Mouse (Mus musculus) liver, embryonic 13.5 days (tissue): ENCODE measurements around the gene Btnl10. TPM values are rescaled to one million over a fixed set of nuclear protein-coding genes. Genes with fewer than 3 reads are reported as not detected.
A peak's percentile ranks its signal among the peaks of the same experiment; 100 is the strongest.

Experiments
- ATAC-seq: fragments of 200-750 bp; cut with Nextera tagmentation; 2 replicates; pipeline ENCODE4 v1.8.0; 2017; ENCODE audit warnings: low read depth, mild to moderate bottlenecking, moderate number of reproducible peaks, moderate library complexity
- DNase-seq: peaks from one replicate; pipeline ENCODE4 v3.0.0; 2022
- H3K27ac ChIP-seq: fragments of 300-500 bp; sonication (generic); 2 replicates; pipeline ENCODE4 v1.5.1; 2015; ENCODE audit warnings: moderate library complexity, mild to moderate bottlenecking, inconsistent platforms
- H3K27me3 ChIP-seq: fragments of 300-500 bp; sonication (generic); 2 replicates; pipeline ENCODE4 v1.6.1; 2015; ENCODE audit warnings: mild to moderate bottlenecking, inconsistent platforms
- H3K36me3 ChIP-seq: fragments of 300-500 bp; sonication (generic); 2 replicates; pipeline ENCODE4 v1.6.1; 2015; ENCODE audit warnings: mild to moderate bottlenecking, inconsistent platforms
- H3K4me1 ChIP-seq: fragments of 300-500 bp; sonication (generic); replicated peaks from 2 replicates; pipeline ENCODE4 v1.6.1; 2015; ENCODE audit warnings: inconsistent platforms
- H3K4me2 ChIP-seq: fragments of 300-500 bp; sonication (generic); 2 replicates; pipeline ENCODE4 v1.6.1; 2015; ENCODE audit warnings: inconsistent platforms, mild to moderate bottlenecking, moderate library complexity
- H3K4me3 ChIP-seq: fragments of 300-500 bp; sonication (generic); replicated peaks from 2 replicates; pipeline ENCODE4 v1.5.1; 2015; ENCODE audit warnings: mild to moderate bottlenecking, inconsistent platforms
- H3K9ac ChIP-seq: fragments of 300-500 bp; sonication (generic); 2 replicates; pipeline ENCODE4 v1.6.1; 2015; ENCODE audit warnings: mild to moderate bottlenecking, inconsistent platforms
- H3K9me3 ChIP-seq: fragments of 300-500 bp; sonication (generic); replicated peaks from 2 replicates; pipeline ENCODE4 v1.6.1; 2016; ENCODE audit warnings: inconsistent platforms
- WGBS: fragments of 180-500 bp; shearing (Covaris S2); methylation state at CpG from one replicate; pipeline ENCODE4 v1.1.7; 2015; ENCODE audit not compliant: insufficient replicate concordance; 5-methylcytosine and 5-hydroxymethylcytosine counted together
- polyA plus RNA-seq: library from polyadenylated mRNA; unstranded; fragments of >200 nt; fragmentation: Nextera tagmentation; extraction: Ambion mirVana; gene quantifications from 2 replicates; pipeline ENCODE4 v1.2.1, GENCODE M21; 2015

Btnl10 gene
- polyA plus RNA-seq, 1 experiment from 2014 or later, result 11.2 TPM

DNA sequence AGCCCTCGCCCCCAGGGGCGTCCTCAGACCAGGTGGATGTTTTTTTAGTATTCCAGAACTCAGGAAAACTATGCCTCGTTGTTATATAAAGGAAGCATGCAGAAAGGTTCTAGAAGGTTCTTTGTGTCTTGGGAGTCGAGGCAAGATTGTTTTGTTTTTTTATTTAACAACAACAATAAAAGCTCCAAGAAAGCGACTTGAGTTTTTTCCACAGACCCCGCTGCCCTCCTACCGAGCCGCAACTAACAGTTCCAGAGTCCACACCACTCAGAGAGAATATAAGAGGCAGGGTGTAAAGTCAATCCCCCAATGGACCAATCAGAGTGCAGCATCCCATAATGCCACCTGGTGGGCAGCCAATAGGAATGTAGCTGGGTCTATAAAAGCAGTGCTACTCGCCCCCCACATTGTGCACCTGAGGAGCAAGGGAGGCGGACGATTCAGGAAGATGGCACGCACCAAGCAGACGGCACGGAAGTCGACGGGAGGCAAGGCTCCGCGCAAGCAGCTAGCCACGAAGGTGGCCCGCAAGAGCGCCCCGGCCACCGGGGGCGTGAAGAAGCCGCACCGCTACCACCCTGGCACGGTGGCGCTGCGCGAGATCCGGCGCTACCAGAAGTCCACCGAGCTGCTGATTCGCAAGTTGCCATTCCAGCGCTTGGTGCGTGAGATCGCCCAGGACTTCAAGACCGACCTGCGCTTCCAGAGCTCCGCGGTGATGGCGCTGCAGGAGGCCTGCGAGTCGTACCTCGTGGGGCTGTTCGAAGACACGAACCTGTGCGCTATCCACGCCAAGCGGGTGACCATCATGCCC lies 43.9 kb downstream of the Btnl10 start:
- H3K36me3 ChIP-seq, result peaks cover 20% of the 10 kb centered on the region
- H3K27ac ChIP-seq, result no peak overlapping the region
- H3K27me3 ChIP-seq, result peaks cover 35% of the 10 kb centered on the region
- peaks cover 66% of the 10 kb centered on the region for H3K4me1 ChIP-seq
- H3K9ac ChIP-seq, result no peak overlapping the region
- WGBS, result 52% methylated on average over 50 of the region's 50 CpGs
- ATAC-seq (no peak), DNase-seq (no peak)
- H3K4me3 ChIP-seq, result no peak overlapping the region
- peaks cover 10% of the 10 kb centered on the region for H3K9me3 ChIP-seq
- H3K4me2 ChIP-seq, result no peak overlapping the region

DNA sequence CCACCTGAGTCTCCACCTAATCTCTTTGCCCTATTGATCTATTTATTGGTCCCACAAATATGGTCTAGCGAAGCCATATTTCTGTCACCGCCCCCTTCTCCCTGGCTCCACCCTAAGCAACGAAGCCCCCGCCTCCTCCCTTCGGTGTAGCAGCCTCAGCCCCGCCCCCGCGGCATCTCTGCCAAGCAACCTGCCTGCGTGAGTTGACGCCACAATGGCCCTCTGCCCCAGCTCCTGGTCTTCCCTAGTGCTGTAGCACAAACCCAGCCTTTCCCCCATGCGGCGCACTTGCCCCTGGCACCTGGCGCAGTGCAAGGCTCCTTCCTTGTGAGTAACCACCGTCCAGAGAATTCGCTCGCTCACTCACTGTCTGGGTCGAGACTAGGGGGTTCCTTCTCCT lies 45.8 kb downstream of the Btnl10 start:
- 31% methylated on average over 17 of the region's 17 CpGs for WGBS
- Histone ChIP-seq H3K27me3 (peaks cover 35% of the 10 kb centered on the region), H3K4me2 (peak overlapping the region; percentile 12; the same call in 1 of the 2 replicates), H3K4me1 (peaks cover 51% of the 10 kb centered on the region), H3K27ac (no peak overlapping the region), H3K9me3 (peaks cover 10% of the 10 kb centered on the region), H3K4me3 (no peak overlapping the region), H3K36me3 (peaks cover 2% of the 10 kb centered on the region; the same call in 1 of the 2 replicates), H3K9ac (no peak overlapping the region)
- ATAC-seq (no peak), DNase-seq (no peak)

GRCm38 (mm10) chr11:58964216-58964615 lies 46.5 kb downstream of the Btnl10 start:
- Histone ChIP-seq H3K4me3 (no peak overlapping the region), H3K4me1 (peaks cover 50% of the 10 kb centered on the region), H3K27me3 (peaks cover 35% of the 10 kb centered on the region), H3K9ac (no peak overlapping the region), H3K27ac (no peak overlapping the region), H3K36me3 (0 out of 2 replicates have a peak, but pooled peaks cover 3% of the 10 kb centered on the region), H3K9me3 (peaks cover 10% of the 10 kb centered on the region), H3K4me2 (no peak overlapping the region)
- ATAC-seq (no peak), DNase-seq (no peak)
- WGBS, result 76% methylated on average over 7 of the region's 7 CpGs

- peaks cover 10% of the 10 kb centered on the region for H3K9me3 ChIP-seq
- H3K4me1 ChIP-seq, result peaks cover 49% of the 10 kb centered on the region
- peaks cover 35% of the 10 kb centered on the region for H3K27me3 ChIP-seq
- ATAC-seq (peak; percentile 30; the same call in 1 of the 2 replicates), DNase-seq (no peak)
- WGBS, result 39% methylated on average over 12 of the region's 12 CpGs
- 0 out of 2 replicates have a peak overlapping the region, but pooled peaks have one; percentile 11 for H3K4me2 ChIP-seq
- 0 out of 2 replicates have a peak overlapping the region, but pooled peaks have one; percentile 18 for H3K27ac ChIP-seq
- H3K36me3 ChIP-seq, result peaks cover 5% of the 10 kb centered on the region; the same call in 1 of the 2 replicates
- no peak overlapping the region for H3K4me3 ChIP-seq
- no peak overlapping the region for H3K9ac ChIP-seq
These were observed 47.5 kb downstream of the Btnl10 start for GRCm38 (mm10) chr11:58965001-58965760.

DNA sequence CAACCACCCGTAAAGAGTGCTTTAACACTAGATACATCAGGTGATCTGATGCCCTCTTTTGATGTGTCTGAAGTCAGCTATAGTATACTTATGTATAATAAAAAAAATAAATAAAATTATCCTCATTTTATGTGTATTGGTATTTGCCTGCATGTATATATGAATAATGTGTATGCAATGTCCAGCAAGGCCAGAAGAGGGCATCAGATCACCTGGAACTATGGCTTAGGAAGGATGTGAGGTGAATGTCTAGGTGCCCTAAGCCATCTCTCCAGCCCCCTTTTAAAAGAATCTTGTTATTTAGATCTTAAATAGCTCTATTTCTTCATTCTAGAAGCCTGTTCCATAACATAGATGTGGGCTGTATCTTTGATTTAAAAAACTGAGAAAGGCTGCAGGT lies 49.6 kb downstream of the Btnl10 start:
- H3K4me1 ChIP-seq, result peaks cover 44% of the 10 kb centered on the region

DNA sequence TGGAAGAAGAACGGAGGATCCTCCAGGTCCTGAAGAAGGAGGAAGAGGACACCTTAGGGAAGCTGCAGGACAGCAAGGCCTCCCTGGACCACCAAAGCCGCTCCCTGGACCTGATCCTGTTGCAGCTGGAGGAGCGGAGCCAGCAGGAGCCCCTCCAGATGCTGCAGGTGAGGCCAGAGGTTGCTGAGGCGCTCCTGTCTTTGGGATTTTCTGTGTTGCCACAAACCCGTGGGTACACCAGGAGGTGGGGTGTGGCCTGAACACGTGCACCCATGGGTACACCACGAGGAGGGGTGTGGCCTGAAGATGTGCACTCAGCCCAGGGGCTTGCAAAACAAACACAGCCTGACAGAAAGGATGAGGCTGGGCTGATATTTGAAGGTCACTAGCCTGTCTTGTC lies 50.8 kb downstream of the Btnl10 start:
- Histone ChIP-seq H3K27ac (no peak overlapping the region), H3K4me3 (no peak overlapping the region), H3K9me3 (no peaks in the 10 kb centered on the region), H3K36me3 (peaks cover 26% of the 10 kb centered on the region), H3K9ac (no peak overlapping the region), H3K4me2 (no peak overlapping the region), H3K27me3 (peaks cover 8% of the 10 kb centered on the region), H3K4me1 (peaks cover 39% of the 10 kb centered on the region)
- 60% methylated on average over 7 of the region's 7 CpGs for WGBS
- DNase-seq, result no peak
- ATAC-seq, result no peak

More for the DNA sequence above, 49.6 kb downstream of the Btnl10 start:
- DNase-seq (no peak), ATAC-seq (no peak)
- H3K27me3 ChIP-seq, result peaks cover 20% of the 10 kb centered on the region
- no peaks in the 10 kb centered on the region for H3K9me3 ChIP-seq
- no peak overlapping the region for H3K4me3 ChIP-seq
- no peak overlapping the region for H3K27ac ChIP-seq
- H3K4me2 ChIP-seq, result no peak overlapping the region
- peaks cover 26% of the 10 kb centered on the region for H3K36me3 ChIP-seq
- 88% methylated on average over 1 of the region's 1 CpGs for WGBS
- no peak overlapping the region for H3K9ac ChIP-seq

GRCm38 (mm10) chr11:58969027-58969426 lies 51.3 kb downstream of the Btnl10 start:
- Histone ChIP-seq H3K9ac (no peak overlapping the region), H3K27ac (no peak overlapping the region), H3K36me3 (peaks cover 26% of the 10 kb centered on the region), H3K9me3 (no peaks in the 10 kb centered on the region), H3K4me1 (peaks cover 37% of the 10 kb centered on the region), H3K4me3 (no peak overlapping the region), H3K27me3 (peaks cover 3% of the 10 kb centered on the region; the same call in 1 of the 2 replicates), H3K4me2 (no peak overlapping the region)
- DNase-seq (no peak), ATAC-seq (no peak)
- 77% methylated on average over 8 of the region's 8 CpGs for WGBS

DNA sequence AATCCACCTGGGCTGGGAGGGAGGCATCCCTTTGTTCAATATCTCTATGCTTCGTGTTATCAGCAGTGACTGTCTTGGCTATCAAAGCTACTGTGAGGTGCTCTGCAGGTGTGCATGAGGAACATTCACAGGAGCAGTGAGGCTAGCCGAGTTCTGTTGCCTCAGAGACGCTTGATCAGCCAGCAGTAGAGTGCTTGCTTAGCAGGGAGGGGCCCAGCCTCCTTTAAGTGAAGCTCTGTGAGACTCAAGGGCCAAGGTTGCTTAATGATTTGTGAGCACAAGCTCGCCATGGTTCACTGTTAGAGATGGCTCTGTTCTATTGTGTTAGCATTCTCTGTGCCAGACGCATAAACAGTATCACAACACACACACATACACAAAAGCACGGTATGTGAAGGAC lies 52.0 kb downstream of the Btnl10 start:
- Histone ChIP-seq H3K4me1 (peaks cover 42% of the 10 kb centered on the region), H3K4me2 (no peak overlapping the region), H3K27me3 (no peaks in the 10 kb centered on the region), H3K36me3 (peaks cover 29% of the 10 kb centered on the region), H3K9ac (no peak overlapping the region), H3K4me3 (no peak overlapping the region), H3K27ac (no peak overlapping the region), H3K9me3 (no peaks in the 10 kb centered on the region)
- DNase-seq (no peak), ATAC-seq (no peak)
- WGBS, result 65% methylated on average over 6 of the region's 6 CpGs

- H3K27me3 ChIP-seq, result no peaks in the 10 kb centered on the region
- 80% methylated on average over 21 of the region's 21 CpGs for WGBS
- ATAC-seq, result no peak
- peaks cover 29% of the 10 kb centered on the region for H3K36me3 ChIP-seq
- no peak for DNase-seq
- H3K9ac ChIP-seq, result no peak overlapping the region
- H3K4me2 ChIP-seq, result no peak overlapping the region
- peaks cover 40% of the 10 kb centered on the region for H3K4me1 ChIP-seq
- H3K9me3 ChIP-seq, result no peaks in the 10 kb centered on the region
- no peak overlapping the region for H3K4me3 ChIP-seq
- no peak overlapping the region for H3K27ac ChIP-seq
These were observed 53.3 kb downstream of the Btnl10 start for GRCm38 (mm10) chr11:58970831-58971530.

DNA sequence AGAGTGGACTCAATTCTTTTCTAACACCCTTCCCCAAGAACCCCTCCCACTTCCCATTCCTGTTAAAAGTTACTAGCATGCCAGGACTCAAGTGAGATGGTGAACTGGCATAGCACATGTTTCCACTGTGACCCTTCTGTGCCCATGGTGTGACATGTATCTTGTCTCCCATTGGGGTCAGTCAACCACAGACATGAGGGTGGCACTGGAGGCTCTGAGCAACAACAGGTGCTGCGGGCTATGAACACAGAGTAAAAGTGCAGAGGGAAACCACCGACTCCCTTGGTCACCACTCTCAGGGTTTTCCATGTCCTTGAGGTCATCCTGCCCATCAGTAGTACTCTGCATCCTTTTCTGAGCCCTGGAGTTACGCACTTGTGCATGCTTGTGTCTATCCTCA lies 54.1 kb downstream of the Btnl10 start:
- H3K9me3 ChIP-seq, result no peaks in the 10 kb centered on the region
- peaks cover 29% of the 10 kb centered on the region for H3K36me3 ChIP-seq
- no peak for DNase-seq
- H3K4me2 ChIP-seq, result no peak overlapping the region
- no peak overlapping the region for H3K9ac ChIP-seq
- WGBS, result 91% methylated on average over 3 of the region's 3 CpGs
- no peak overlapping the region for H3K27ac ChIP-seq
- no peaks in the 10 kb centered on the region for H3K27me3 ChIP-seq
- H3K4me1 ChIP-seq, result peaks cover 36% of the 10 kb centered on the region
- H3K4me3 ChIP-seq, result no peak overlapping the region
- no peak for ATAC-seq

DNA sequence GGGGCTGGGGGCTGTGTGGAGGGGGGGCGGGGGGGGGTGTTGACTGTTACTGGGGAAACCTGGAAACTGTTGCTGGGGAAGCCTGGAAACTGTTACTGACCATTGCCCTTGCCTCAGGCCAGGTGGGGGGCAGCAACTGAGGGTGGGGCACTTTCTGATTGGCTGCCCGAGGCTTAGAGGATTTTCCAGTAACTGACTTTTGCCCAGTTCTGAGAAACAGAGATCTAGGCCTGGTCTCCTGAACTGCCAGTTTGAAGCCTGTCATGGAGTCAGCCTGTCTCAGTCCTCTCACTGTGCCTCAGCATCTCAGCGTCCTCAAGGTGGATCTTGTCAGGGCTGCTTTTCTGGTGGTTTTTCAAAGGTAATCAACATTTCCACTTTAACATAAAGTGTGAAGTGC lies 56.7 kb downstream of the Btnl10 start:
- H3K4me1 ChIP-seq, result peaks cover 41% of the 10 kb centered on the region
- 58% methylated on average over 3 of the region's 3 CpGs for WGBS
- peaks cover 26% of the 10 kb centered on the region for H3K36me3 ChIP-seq
- ATAC-seq, result no peak
- H3K27ac ChIP-seq, result no peak overlapping the region
- no peak overlapping the region for H3K4me2 ChIP-seq
- H3K9ac ChIP-seq, result no peak overlapping the region
- no peaks in the 10 kb centered on the region for H3K9me3 ChIP-seq
- no peak overlapping the region for H3K4me3 ChIP-seq
- no peaks in the 10 kb centered on the region for H3K27me3 ChIP-seq
- no peak for DNase-seq
